ENCODE assay signal across 15 mouse cellular contexts in genomic region chr10:27675579-27675978, GRCm38 (mm10). TPM values are rescaled to one million over a fixed set of nuclear protein-coding genes. Genes with fewer than 3 reads are reported as not detected.
DNase-seq lines count a peak whose midpoint lies in the region; ATAC-seq and TF ChIP-seq lines count a peak whose summit lies in the region.
"Had no signal": no experiment of that assay in that cellular context is flagged by ENCODE, and none has a peak within 500 bp of the region (broad histone marks: within the 10 kb centered on the region; RNA-seq: fewer than 3 reads in every experiment).

No protein-coding gene starts in this region.

- H3K27me3 ChIP-seq in embryonic facial prominence, embryonic 11.5 days (ENCODE audit: control insufficient read depth, insufficient read depth, low read length): no peaks in the 10 kb centered on the region
- no peaks in the 10 kb centered on the region for H3K27me3 ChIP-seq in embryonic facial prominence, embryonic 10.5 days (replicated peaks; ENCODE audit: low read depth, poor library complexity, severe bottlenecking)
- no peaks in the 10 kb centered on the region for H3K27me3 ChIP-seq in hindbrain, postnatal 0 days (ENCODE audit: insufficient read depth, low read length)
- H3K27me3 ChIP-seq in hindbrain, embryonic 13.5 days: no peaks in the 10 kb centered on the region
- no peaks in the 10 kb centered on the region for H3K27me3 ChIP-seq in lung, postnatal 0 days (replicated peaks; ENCODE audit: insufficient read depth, low read length)
- H3K27me3 ChIP-seq: hindbrain, embryonic 15.5 days; kidney, embryonic 15.5 days; liver, embryonic 15.5 days; neural tube, embryonic 15.5 days had no signal

- no peak for ATAC-seq in embryonic facial prominence, embryonic 11.5 days (replicated peaks; ENCODE audit: insufficient number of reproducible peaks, low FRiP score, low TSS enrichment, low read depth)
- no peak for ATAC-seq in hindbrain, postnatal 0 days
- no peak for ATAC-seq in hindbrain, embryonic 13.5 days (ENCODE audit: low FRiP score)
- no peak for ATAC-seq in lung, postnatal 0 days

- no peak overlapping the region for H3K4me2 ChIP-seq in embryonic facial prominence, embryonic 11.5 days (ENCODE audit: low read depth, low read length)
- no peak overlapping the region for H3K4me2 ChIP-seq in hindbrain, postnatal 0 days (ENCODE audit: low read depth, low read length)
- no peak overlapping the region for H3K4me2 ChIP-seq in hindbrain, embryonic 13.5 days
- H3K4me2 ChIP-seq in lung, postnatal 0 days (replicated peaks; ENCODE audit: low read depth, low read length): no peak overlapping the region
- H3K4me2 ChIP-seq: hindbrain, embryonic 15.5 days; kidney, embryonic 15.5 days; liver, embryonic 15.5 days; neural tube, embryonic 15.5 days had no signal

- H3K9ac ChIP-seq in embryonic facial prominence, embryonic 11.5 days (replicated peaks; ENCODE audit: low read length): no peak overlapping the region
- no peak overlapping the region for H3K9ac ChIP-seq in hindbrain, postnatal 0 days (replicated peaks; ENCODE audit: low read length)
- no peak overlapping the region for H3K9ac ChIP-seq in hindbrain, embryonic 13.5 days
- no peak overlapping the region for H3K9ac ChIP-seq in lung, postnatal 0 days (replicated peaks; ENCODE audit: low read depth)
- H3K9ac ChIP-seq: hindbrain, embryonic 15.5 days; kidney, embryonic 15.5 days; liver, embryonic 15.5 days; neural tube, embryonic 15.5 days had no signal

- H3K9me3 ChIP-seq in embryonic facial prominence, embryonic 11.5 days (replicated peaks; ENCODE audit: control insufficient read depth, low read length): no peaks in the 10 kb centered on the region
- no peaks in the 10 kb centered on the region for H3K9me3 ChIP-seq in embryonic facial prominence, embryonic 10.5 days
- no peaks in the 10 kb centered on the region for H3K9me3 ChIP-seq in hindbrain, postnatal 0 days (ENCODE audit: low read length)
- no peaks in the 10 kb centered on the region for H3K9me3 ChIP-seq in hindbrain, embryonic 13.5 days
- no peaks in the 10 kb centered on the region for H3K9me3 ChIP-seq in lung, postnatal 0 days (ENCODE audit: low read length)
- H3K9me3 ChIP-seq: hindbrain, embryonic 15.5 days; liver, embryonic 15.5 days; neural tube, embryonic 15.5 days had no signal

- no peaks in the 10 kb centered on the region for H3K36me3 ChIP-seq in embryonic facial prominence, embryonic 11.5 days (replicated peaks; ENCODE audit: control insufficient read depth, insufficient read depth, low read depth, low read length)
- H3K36me3 ChIP-seq in embryonic facial prominence, embryonic 10.5 days (replicated peaks): no peaks in the 10 kb centered on the region
- H3K36me3 ChIP-seq in hindbrain, postnatal 0 days (ENCODE audit: insufficient read depth, low read length): no peaks in the 10 kb centered on the region
- no peaks in the 10 kb centered on the region for H3K36me3 ChIP-seq in hindbrain, embryonic 13.5 days
- no peaks in the 10 kb centered on the region for H3K36me3 ChIP-seq in lung, postnatal 0 days (ENCODE audit: insufficient read depth, low read length)
- H3K36me3 ChIP-seq: hindbrain, embryonic 15.5 days; kidney, embryonic 15.5 days; liver, embryonic 15.5 days; neural tube, embryonic 15.5 days had no signal

- DNase-seq in embryonic facial prominence, embryonic 11.5 days (ENCODE audit: low spot score): peak; percentile 26
- DNase-seq in embryonic facial prominence, embryonic 10.5 days (ENCODE audit: low spot score): no peak
- peak; percentile 31 for DNase-seq in hindbrain, postnatal 0 days (ENCODE audit: low spot score)
- DNase-seq in lung, postnatal 0 days (ENCODE audit: low spot score): peak; percentile 11
- DNase-seq in lung, adult 18-20 months: no peak
- DNase-seq in brain, adult 2 months (ENCODE audit: low read depth, low spot score): peak; percentile 46
- no peak for DNase-seq in cerebellum, adult 9-11 months
- DNase-seq: B cell, adult 2 months; cerebellum, adult 18-20 months; gastrocnemius, postnatal 14 days had no signal

- no peaks in the 10 kb centered on the region for H3K4me1 ChIP-seq in embryonic facial prominence, embryonic 11.5 days (ENCODE audit: control insufficient read depth, insufficient read depth, low read length)
- no peaks in the 10 kb centered on the region for H3K4me1 ChIP-seq in embryonic facial prominence, embryonic 10.5 days
- no peaks in the 10 kb centered on the region for H3K4me1 ChIP-seq in hindbrain, postnatal 0 days (ENCODE audit: insufficient read depth, low read length)
- no peaks in the 10 kb centered on the region for H3K4me1 ChIP-seq in hindbrain, embryonic 13.5 days (replicated peaks)
- no peaks in the 10 kb centered on the region for H3K4me1 ChIP-seq in lung, postnatal 0 days (ENCODE audit: insufficient read depth, low read depth, low read length)
- H3K4me1 ChIP-seq: hindbrain, embryonic 15.5 days; kidney, embryonic 15.5 days; liver, embryonic 15.5 days; neural tube, embryonic 15.5 days had no signal

- WGBS in embryonic facial prominence, embryonic 11.5 days: 73% methylated on average over 1 of the region's 1 CpGs
- WGBS in embryonic facial prominence, embryonic 10.5 days: 76% methylated on average over 1 of the region's 1 CpGs
- 80% methylated on average over 1 of the region's 1 CpGs for WGBS in hindbrain, postnatal 0 days
- whole genome bisulfite sequencing in hindbrain, embryonic 13.5 days: 85% methylated on average over 1 of the region's 1 CpGs
- WGBS in lung, postnatal 0 days: 76% methylated on average over 1 of the region's 1 CpGs

- TF ChIP-seq EP300 in lung, postnatal 0 days (IDR thresholded peaks at IDR 0.05): no peak

- H3K27ac ChIP-seq in embryonic facial prominence, embryonic 11.5 days (replicated peaks; ENCODE audit: low read depth, low read length): no peak overlapping the region
- no peak overlapping the region for H3K27ac ChIP-seq in embryonic facial prominence, embryonic 10.5 days (replicated peaks)
- no peak overlapping the region for H3K27ac ChIP-seq in hindbrain, postnatal 0 days
- H3K27ac ChIP-seq in hindbrain, embryonic 13.5 days: no peak overlapping the region
- H3K27ac ChIP-seq in lung, postnatal 0 days (ENCODE audit: low read length): no peak overlapping the region
- H3K27ac ChIP-seq: hindbrain, embryonic 15.5 days; liver, embryonic 15.5 days; neural tube, embryonic 15.5 days had no signal

- peak; percentile 40 for TF ChIP-seq CTCF in hindbrain, postnatal 0 days (IDR thresholded peaks at IDR 0.05; ENCODE audit: low read depth)
- TF ChIP-seq CTCF in lung, postnatal 0 days (IDR thresholded peaks at IDR 0.05): peak; percentile 34

- H3K4me3 ChIP-seq in embryonic facial prominence, embryonic 11.5 days (ENCODE audit: low read depth, low read length): no peak overlapping the region
- no peak overlapping the region for H3K4me3 ChIP-seq in embryonic facial prominence, embryonic 10.5 days
- H3K4me3 ChIP-seq in hindbrain, postnatal 0 days (ENCODE audit: low read length): no peak overlapping the region
- H3K4me3 ChIP-seq in hindbrain, embryonic 13.5 days: no peak overlapping the region
- H3K4me3 ChIP-seq in lung, postnatal 0 days (ENCODE audit: low read depth, low read length): no peak overlapping the region
- H3K4me3 ChIP-seq: hindbrain, embryonic 15.5 days; kidney, embryonic 15.5 days; liver, embryonic 15.5 days; neural tube, embryonic 15.5 days had no signal

RNA-seq across cellular contexts. Expression of gene Lama2, which starts 56.0 kb away (rescaled TPM):
- polyA plus RNA-seq in embryonic facial prominence, embryonic 11.5 days (2014; fragmentation: Nextera tagmentation; extraction: Ambion mirVana): 12.1 and 12.7 TPM in 2 replicates
- polyA plus RNA-seq in embryonic facial prominence, embryonic 10.5 days (2016; fragmentation: Nextera tagmentation; extraction: Ambion mirVana): 7.3 and 9.6 TPM in 2 replicates
- total RNA-seq in hindbrain, postnatal 0 days (2014; rRNA removed): 12.0 and 18.2 TPM in 2 replicates
- polyA plus RNA-seq in hindbrain, postnatal 0 days (2015; fragmentation: Nextera tagmentation; extraction: Ambion mirVana): 5.5 and 5.6 TPM in 2 replicates
- 5.8 and 7.8 TPM in 2 replicates for polyA plus RNA-seq in hindbrain, embryonic 13.5 days (2015; fragmentation: Nextera tagmentation; extraction: Ambion mirVana)
- polyA plus RNA-seq in lung, postnatal 0 days (2015; fragmentation: Nextera tagmentation; extraction: Ambion mirVana): 12.8 and 14.0 TPM in 2 replicates

Comparison
In these comparisons a context has a peak if more than half of its experiments do, and no peak if none do; other contexts are left out.
1. DNase-seq: peak in embryonic facial prominence, embryonic 11.5 days (single experiment), hindbrain, postnatal 0 days (single experiment), lung, postnatal 0 days (single experiment) and brain, adult 2 months (single experiment); none in embryonic facial prominence, embryonic 10.5 days (single experiment), lung, adult 18-20 months (0 of 2) and cerebellum, adult 9-11 months (single experiment).